Mouse (Mus musculus) retina, postnatal 7 days (tissue): ENCODE data around the gene Myo18b.
A peak's percentile ranks its signal among the peaks of the same experiment; 100 is the strongest.

Experiments
- DNase-seq: peaks from one replicate; pipeline ENCODE4 v3.0.0-alpha.2; 2012; ENCODE audit warnings: low read depth, low spot score

The Myo18b gene

GRCm38 (mm10) chr5:112877391-112878115, 18.6 kb downstream of the Myo18b start:
- DNase-seq = no peak

GRCm38 (mm10) chr5:112876846-112877390, 19.2 kb downstream of the Myo18b start:
- DNase-seq = no peak

GRCm38 (mm10) chr5:112872999-112873398, 23.2 kb downstream of the Myo18b start:
- DNase-seq = no peak

GRCm38 (mm10) chr5:112870729-112871128, 25.4 kb downstream of the Myo18b start:
- peak; percentile 61 for DNase-seq

GRCm38 (mm10) chr5:112868620-112869019, 27.5 kb downstream of the Myo18b start:
- DNase-seq = no peak

- DNase-seq = no peak
Observed at GRCm38 (mm10) chr5:112864719-112865367, 31.3 kb downstream of the Myo18b start.

GRCm38 (mm10) chr5:112859379-112860035, 36.7 kb downstream of the Myo18b start:
- DNase-seq = no peak

GRCm38 (mm10) chr5:112853179-112853578, 43.0 kb downstream of the Myo18b start:
- DNase-seq = peak; percentile 46

- DNase-seq = no peak
Observed at GRCm38 (mm10) chr5:112851389-112851788, 44.8 kb downstream of the Myo18b start.

GRCm38 (mm10) chr5:112848586-112849280, 47.4 kb downstream of the Myo18b start:
- peak; percentile 17 for DNase-seq

- DNase-seq = no peak
Observed at GRCm38 (mm10) chr5:112847985-112848542, 48.1 kb downstream of the Myo18b start.

- no peak for DNase-seq
Observed at GRCm38 (mm10) chr5:112846146-112846545, 50.0 kb downstream of the Myo18b start.

GRCm38 (mm10) chr5:112844460-112844859, 51.7 kb downstream of the Myo18b start:
- no peak for DNase-seq

GRCm38 (mm10) chr5:112843676-112844257, 52.4 kb downstream of the Myo18b start:
- DNase-seq = no peak

GRCm38 (mm10) chr5:112842696-112843095, 53.5 kb downstream of the Myo18b start:
- no peak for DNase-seq

GRCm38 (mm10) chr5:112841850-112842249, 54.3 kb downstream of the Myo18b start:
- DNase-seq = no peak

GRCm38 (mm10) chr5:112834896-112835295, 61.3 kb downstream of the Myo18b start:
- DNase-seq = no peak

GRCm38 (mm10) chr5:112833866-112834265, 62.3 kb downstream of the Myo18b start:
- no peak for DNase-seq

GRCm38 (mm10) chr5:112825091-112825794, 70.9 kb downstream of the Myo18b start:
- DNase-seq = no peak

GRCm38 (mm10) chr5:112824376-112824775, 71.8 kb downstream of the Myo18b start:
- no peak for DNase-seq
